Mouse (Mus musculus): ENCODE results near the gene Mindy1.

GRCm38 (mm10) chr3:95294316-95294715, 13.2 kb downstream of the Mindy1 start:
- TF ChIP-seq CTCF (IDR thresholded peaks at IDR 0.05; ENCODE audit: borderline replicate concordance, insufficient read depth, low read depth, low read length) (no peak), POLR2A (IDR thresholded peaks at IDR 0.05; ENCODE audit: borderline replicate concordance, insufficient read depth, low read length) (no peak)

Data from cerebellum, adult 2 months (tissue).